Mouse (Mus musculus) heart, embryonic 12.5 days (tissue): ENCODE data around the gene Kat5. TPM values are rescaled to one million over a fixed set of nuclear protein-coding genes. Genes with fewer than 3 reads are reported as not detected.

Source experiments
- ATAC-seq: fragments of 200-750 bp; cut with Nextera tagmentation; 2 replicates; pipeline ENCODE4 v1.8.0; 2017; ENCODE audit warnings: moderate TSS enrichment, moderate library complexity; ENCODE audit not compliant: insufficient number of reproducible peaks, low FRiP score
- H3K27ac ChIP-seq: fragments of 300-500 bp; sonication (generic); 2 replicates; pipeline ENCODE4 v1.5.1; 2016; ENCODE audit warnings: mild to moderate bottlenecking, moderate library complexity; ENCODE audit not compliant: poor library complexity, severe bottlenecking
- H3K27me3 ChIP-seq: fragments of 300-500 bp; sonication (generic); replicated peaks from 2 replicates; pipeline ENCODE4 v1.6.1; 2016; ENCODE audit warnings: mild to moderate bottlenecking, moderate library complexity
- H3K36me3 ChIP-seq: fragments of 300-500 bp; sonication (generic); 2 replicates; pipeline ENCODE4 v1.6.1; 2016; ENCODE audit warnings: mild to moderate bottlenecking, moderate library complexity
- H3K4me1 ChIP-seq: fragments of 300-500 bp; sonication (generic); replicated peaks from 2 replicates; pipeline ENCODE4 v1.6.1; 2016; ENCODE audit warnings: mild to moderate bottlenecking
- H3K4me2 ChIP-seq: fragments of 300-500 bp; sonication (generic); 2 replicates; pipeline ENCODE4 v1.6.1; 2016; ENCODE audit warnings: mild to moderate bottlenecking, moderate library complexity
- H3K4me3 ChIP-seq: fragments of 300-500 bp; sonication (generic); 2 replicates; pipeline ENCODE4 v1.5.1; 2016; ENCODE audit warnings: mild to moderate bottlenecking
- H3K9ac ChIP-seq: fragments of 300-500 bp; sonication (generic); 2 replicates; pipeline ENCODE4 v1.6.1; 2016; ENCODE audit warnings: mild to moderate bottlenecking, moderate library complexity
- H3K9me3 ChIP-seq: fragments of 300-500 bp; sonication (generic); replicated peaks from 2 replicates; pipeline ENCODE4 v1.6.1; 2016; ENCODE audit warnings: mild to moderate bottlenecking, moderate library complexity
- WGBS: fragments of 180-500 bp; shearing (Covaris S2); methylation state at CpG from one replicate; pipeline ENCODE4 v1.1.7; 2016; 5-methylcytosine and 5-hydroxymethylcytosine counted together
- polyA plus RNA-seq: library from polyadenylated mRNA; unstranded; fragments of >200 nt; fragmentation: Nextera tagmentation; extraction: Ambion mirVana; gene quantifications from 2 replicates; pipeline ENCODE4 v1.2.1, GENCODE M21; 2016

Gene Kat5
- polyA plus RNA-seq, 1 experiment from 2014 or later: 31.5 TPM

DNA sequence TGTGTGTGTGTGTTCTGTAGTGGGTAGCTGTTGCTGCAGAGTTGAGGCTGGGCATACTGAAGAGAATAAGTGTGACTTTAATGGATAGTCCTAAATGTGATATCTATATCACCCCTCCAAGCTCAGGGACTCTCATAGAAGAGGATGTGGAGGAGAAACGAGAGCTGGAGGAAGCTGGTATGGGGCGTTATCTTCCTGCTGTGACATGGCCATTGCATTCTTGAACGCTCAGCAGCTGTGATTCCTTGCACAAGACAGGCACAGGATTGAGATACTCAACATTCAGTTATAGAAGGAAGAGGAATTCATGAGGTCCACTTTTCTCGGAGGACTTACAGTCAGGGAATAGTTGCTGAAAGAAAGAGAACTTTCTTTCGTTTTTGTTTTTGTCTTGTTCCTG, 11.8 kb upstream of the Kat5 start:
- H3K4me3 ChIP-seq: no peak overlapping the region
- H3K9me3 ChIP-seq: no peaks in the 10 kb centered on the region
- no peak overlapping the region for H3K27ac ChIP-seq
- H3K27me3 ChIP-seq: 0 out of 2 replicates have a peak, but pooled peaks cover under 1% of the 10 kb centered on the region
- no peak overlapping the region for H3K9ac ChIP-seq
- ATAC-seq: no peak
- no peaks in the 10 kb centered on the region for H3K4me1 ChIP-seq
- H3K36me3 ChIP-seq: no peaks in the 10 kb centered on the region
- no peak overlapping the region for H3K4me2 ChIP-seq
- 52% methylated on average over 5 of the region's 5 CpGs for WGBS

DNA sequence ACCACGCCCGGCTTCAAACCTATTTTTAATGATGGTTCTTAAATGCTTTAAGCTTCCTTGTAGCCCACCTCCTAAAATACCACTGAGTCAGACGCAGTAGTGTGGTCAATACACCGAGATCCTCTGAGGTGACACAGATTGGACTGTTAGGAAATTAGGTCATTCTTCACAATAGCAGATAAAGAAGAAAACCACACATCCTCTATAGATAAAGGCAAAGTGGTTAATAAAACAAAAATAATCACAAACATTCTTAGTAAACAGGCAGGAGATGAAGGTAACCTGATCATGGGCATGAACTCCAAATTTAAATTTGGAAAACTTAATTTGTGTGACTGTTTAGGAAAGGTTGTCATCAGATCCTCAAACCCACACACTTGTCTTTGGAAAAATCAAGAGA, 10.0 kb upstream of the Kat5 start:
- no peaks in the 10 kb centered on the region for H3K4me1 ChIP-seq
- 0 out of 2 replicates have a peak, but pooled peaks cover 3% of the 10 kb centered on the region for H3K27me3 ChIP-seq
- no peak for ATAC-seq
- no peaks in the 10 kb centered on the region for H3K9me3 ChIP-seq
- no peak overlapping the region for H3K4me3 ChIP-seq
- H3K9ac ChIP-seq: no peak overlapping the region
- no peak overlapping the region for H3K4me2 ChIP-seq
- H3K36me3 ChIP-seq: no peaks in the 10 kb centered on the region
- no peak overlapping the region for H3K27ac ChIP-seq
- WGBS: 69% methylated on average over 4 of the region's 4 CpGs

DNA sequence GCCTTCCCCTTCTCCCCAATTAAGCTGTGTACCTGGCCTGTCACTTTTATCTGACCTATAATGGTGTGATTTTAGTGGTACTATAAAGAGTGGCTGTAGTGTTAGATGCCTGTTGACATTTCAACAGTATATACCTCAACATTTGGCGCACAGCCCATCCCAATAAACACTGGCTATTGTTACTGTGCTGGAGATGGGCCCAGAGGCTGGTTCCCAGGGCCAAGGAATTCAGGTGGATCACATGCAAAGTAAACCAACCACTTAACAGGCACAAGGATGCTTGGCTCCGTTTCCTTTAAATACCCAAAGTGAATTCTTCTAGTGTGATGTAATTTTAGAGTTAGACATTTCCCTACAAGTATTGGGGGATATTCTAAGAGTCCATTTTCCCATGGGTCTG, 4.9 kb upstream of the Kat5 start:
- H3K4me1 ChIP-seq: peaks cover 5% of the 10 kb centered on the region
- H3K9me3 ChIP-seq: no peaks in the 10 kb centered on the region
- H3K36me3 ChIP-seq: no peaks in the 10 kb centered on the region
- no peak for ATAC-seq
- 58% methylated on average over 2 of the region's 2 CpGs for WGBS
- no peak overlapping the region for H3K9ac ChIP-seq
- 0 out of 2 replicates have a peak, but pooled peaks cover 3% of the 10 kb centered on the region for H3K27me3 ChIP-seq
- no peak overlapping the region for H3K4me3 ChIP-seq
- H3K4me2 ChIP-seq: no peak overlapping the region
- H3K27ac ChIP-seq: no peak overlapping the region

DNA sequence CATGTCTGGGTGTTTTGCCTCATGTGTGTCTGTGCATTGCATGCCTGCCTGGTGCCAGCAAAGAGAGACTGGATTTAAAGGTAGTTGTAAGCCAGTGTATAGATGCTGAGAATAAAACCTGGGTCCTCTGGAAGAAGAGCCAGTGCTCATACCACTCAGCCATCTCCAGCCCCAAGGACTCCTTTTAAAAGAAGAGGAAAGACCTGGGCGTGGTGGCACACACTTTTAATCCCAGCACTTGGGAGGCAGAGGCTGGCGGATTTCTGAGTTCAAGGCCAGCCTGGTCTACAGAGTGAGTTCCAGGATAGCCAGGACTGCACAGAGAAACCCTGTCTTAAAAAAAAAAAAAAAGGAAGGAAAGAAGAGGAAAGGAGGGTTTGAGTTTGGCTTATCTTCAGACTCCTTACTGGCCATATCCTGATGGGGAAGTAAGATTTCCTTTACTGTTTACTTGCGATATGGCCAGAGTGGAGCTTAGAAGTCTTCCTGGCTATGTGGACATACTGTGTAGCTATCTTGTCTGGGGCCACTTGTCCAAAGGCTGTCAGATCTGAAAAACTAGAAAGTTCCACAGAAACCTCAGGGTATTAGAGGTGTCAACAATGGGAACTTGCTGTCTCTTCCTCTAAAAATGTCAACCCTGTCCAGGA, 2.9 kb upstream of the Kat5 start:
- Histone ChIP-seq H3K4me3 (no peak overlapping the region), H3K9ac (no peak overlapping the region), H3K4me1 (peaks cover 14% of the 10 kb centered on the region), H3K9me3 (no peaks in the 10 kb centered on the region), H3K27me3 (0 out of 2 replicates have a peak, but pooled peaks cover 3% of the 10 kb centered on the region), H3K27ac (no peak overlapping the region), H3K36me3 (peaks cover 10% of the 10 kb centered on the region), H3K4me2 (no peak overlapping the region)
- ATAC-seq: no peak
- WGBS: 52% methylated on average over 3 of the region's 3 CpGs

DNA sequence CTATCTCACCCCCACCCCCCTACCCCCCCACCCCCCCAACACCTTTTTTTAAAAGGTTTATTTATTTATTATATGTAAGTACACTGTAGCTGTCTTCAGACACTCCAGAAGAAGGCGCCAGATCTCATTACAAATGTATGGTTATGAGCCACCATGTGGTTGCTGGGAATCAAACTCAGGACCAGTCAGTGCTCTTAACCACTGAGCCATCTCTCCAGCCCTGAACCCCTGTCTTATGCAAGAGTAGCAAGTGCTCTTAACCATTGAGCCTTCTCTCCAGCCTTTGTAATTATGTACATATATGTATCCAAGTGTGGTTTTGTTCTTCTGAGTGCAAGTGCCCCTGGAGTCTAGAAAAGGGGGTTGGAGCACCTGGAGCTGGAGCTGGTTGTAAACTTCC, 1.9 kb upstream of the Kat5 start:
- peaks cover 19% of the 10 kb centered on the region for H3K36me3 ChIP-seq
- 0 out of 2 replicates have a peak, but pooled peaks cover 3% of the 10 kb centered on the region for H3K27me3 ChIP-seq
- peaks cover 14% of the 10 kb centered on the region for H3K4me1 ChIP-seq
- no peak overlapping the region for H3K27ac ChIP-seq
- no peak overlapping the region for H3K9ac ChIP-seq
- no peak overlapping the region for H3K4me3 ChIP-seq
- H3K9me3 ChIP-seq: no peaks in the 10 kb centered on the region
- no peak for ATAC-seq
- 73% methylated on average over 1 of the region's 1 CpGs for WGBS
- no peak overlapping the region for H3K4me2 ChIP-seq

DNA sequence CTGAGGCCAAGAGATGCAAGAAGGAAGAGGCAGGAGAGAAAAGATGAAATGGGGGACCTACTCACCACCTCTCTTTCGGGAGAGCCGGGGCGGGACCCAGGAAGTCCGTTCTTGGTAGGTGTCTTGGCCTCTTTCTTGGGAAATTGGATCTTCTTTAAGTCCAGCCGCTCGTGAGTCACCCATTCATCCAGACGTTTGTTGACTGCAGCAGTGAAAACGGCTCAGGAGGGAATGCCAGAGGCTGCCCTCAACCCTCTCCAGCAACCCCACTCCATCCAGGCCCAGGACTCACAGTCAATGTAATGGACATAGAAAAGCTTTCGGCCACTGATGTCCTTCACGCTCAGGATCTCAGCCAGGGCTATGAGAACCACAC, 878 bp downstream of the Kat5 start:
- no peaks in the 10 kb centered on the region for H3K27me3 ChIP-seq
- no peaks in the 10 kb centered on the region for H3K9me3 ChIP-seq
- ATAC-seq: no peak
- H3K36me3 ChIP-seq: peaks cover 48% of the 10 kb centered on the region
- 58% methylated on average over 10 of the region's 10 CpGs for WGBS
- peak overlapping the region; percentile 75 for H3K9ac ChIP-seq
- peak overlapping the region; percentile 94 for H3K27ac ChIP-seq
- H3K4me3 ChIP-seq: peak overlapping the region; percentile 69
- peaks cover 17% of the 10 kb centered on the region for H3K4me1 ChIP-seq
- peak overlapping the region; percentile 75 for H3K4me2 ChIP-seq

DNA sequence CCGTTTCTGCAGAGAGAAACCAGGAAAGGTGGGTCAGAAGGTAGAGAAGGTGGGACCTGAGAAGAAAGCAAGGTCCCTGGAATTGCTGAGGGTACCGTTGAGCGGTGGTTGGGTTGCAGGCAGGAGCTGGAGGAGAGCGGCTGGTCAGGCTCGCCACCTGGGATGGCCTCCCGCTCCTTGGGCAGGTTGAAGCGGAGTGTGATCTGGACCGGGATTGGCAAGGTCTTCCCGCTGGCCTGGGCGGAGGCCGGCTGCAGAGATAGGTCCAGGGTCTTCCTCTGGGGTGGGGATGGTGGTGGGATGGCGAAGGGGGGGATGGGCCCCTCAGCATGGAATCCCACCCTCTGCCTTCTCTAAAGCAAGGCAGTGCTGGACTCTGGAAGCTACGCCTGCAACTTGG, 1.3 kb downstream of the Kat5 start:
- WGBS: 92% methylated on average over 13 of the region's 13 CpGs
- H3K4me2 ChIP-seq: peak overlapping the region; percentile 75
- 0 out of 2 replicates have a peak overlapping the region, but pooled peaks have one; percentile 75 for H3K9ac ChIP-seq
- no peaks in the 10 kb centered on the region for H3K27me3 ChIP-seq
- no peaks in the 10 kb centered on the region for H3K9me3 ChIP-seq
- H3K27ac ChIP-seq: no peak overlapping the region
- H3K36me3 ChIP-seq: peaks cover 52% of the 10 kb centered on the region
- peak overlapping the region; percentile 69 for H3K4me3 ChIP-seq
- H3K4me1 ChIP-seq: peaks cover 17% of the 10 kb centered on the region
- no peak for ATAC-seq

DNA sequence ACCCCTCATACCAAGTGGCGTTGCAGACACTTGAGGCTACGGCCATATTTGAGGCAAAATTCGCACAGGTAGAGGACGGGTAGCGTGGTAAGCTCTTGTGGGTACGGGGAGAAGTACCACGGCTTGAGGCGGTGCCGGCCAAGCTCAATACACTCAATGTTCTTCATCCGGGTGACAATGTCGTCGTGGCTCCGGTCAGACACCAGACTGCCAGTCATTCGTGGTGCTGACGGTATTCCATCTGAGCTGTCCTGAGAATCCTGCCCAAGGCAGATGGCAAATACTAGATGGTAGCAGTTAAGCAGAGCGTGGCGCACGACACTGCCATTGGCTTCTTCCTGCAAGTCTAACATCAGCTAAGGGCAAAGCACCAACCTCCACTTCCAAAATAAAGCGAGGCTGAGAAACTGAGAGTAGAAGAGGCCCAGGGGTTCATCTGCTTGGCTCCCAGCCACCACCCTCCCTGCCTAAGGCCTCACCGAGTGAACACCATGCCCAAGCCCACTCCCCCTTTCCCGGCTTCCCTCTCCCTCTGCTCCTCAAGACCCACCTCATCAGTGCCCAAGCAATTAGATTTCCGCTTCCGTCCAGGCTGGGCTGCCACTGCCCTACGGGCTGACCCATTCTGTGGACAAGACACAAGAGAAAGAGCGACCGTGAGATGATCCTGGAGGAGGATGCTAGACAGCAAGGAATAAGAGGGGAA, 2.2 kb downstream of the Kat5 start:
- H3K36me3 ChIP-seq: peaks cover 61% of the 10 kb centered on the region
- H3K4me3 ChIP-seq: no peak overlapping the region
- no peaks in the 10 kb centered on the region for H3K9me3 ChIP-seq
- H3K27ac ChIP-seq: no peak overlapping the region
- 95% methylated on average over 26 of the region's 26 CpGs for whole genome bisulfite sequencing
- H3K27me3 ChIP-seq: no peaks in the 10 kb centered on the region
- ATAC-seq: no peak
- no peak overlapping the region for H3K9ac ChIP-seq
- no peak overlapping the region for H3K4me2 ChIP-seq
- H3K4me1 ChIP-seq: peaks cover 22% of the 10 kb centered on the region

DNA sequence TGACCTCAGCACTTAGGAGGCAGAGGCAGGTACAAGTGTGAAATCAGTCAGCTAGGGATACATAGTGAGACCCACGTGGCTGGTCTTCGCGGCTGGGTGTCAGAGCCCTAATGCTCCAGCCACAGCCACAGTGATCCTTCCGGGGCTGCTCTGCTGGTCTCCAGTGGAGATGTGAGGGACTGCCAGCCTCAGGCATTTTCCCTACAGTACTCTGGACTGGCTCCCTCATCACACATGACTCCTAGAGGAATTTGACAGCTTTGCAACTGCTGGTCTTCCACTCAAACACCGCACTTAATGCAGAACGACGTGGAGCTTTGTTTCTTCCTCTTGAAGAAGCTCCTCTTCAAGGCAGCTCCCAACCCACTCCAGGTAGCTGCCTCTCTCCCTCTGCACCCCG, 3.8 kb downstream of the Kat5 start:
- 74% methylated on average over 8 of the region's 8 CpGs for WGBS
- H3K9ac ChIP-seq: no peak overlapping the region
- peaks cover 27% of the 10 kb centered on the region for H3K4me1 ChIP-seq
- H3K4me3 ChIP-seq: no peak overlapping the region
- no peaks in the 10 kb centered on the region for H3K9me3 ChIP-seq
- ATAC-seq: no peak
- peaks cover 62% of the 10 kb centered on the region for H3K36me3 ChIP-seq
- H3K27me3 ChIP-seq: no peaks in the 10 kb centered on the region
- H3K27ac ChIP-seq: no peak overlapping the region
- no peak overlapping the region for H3K4me2 ChIP-seq

DNA sequence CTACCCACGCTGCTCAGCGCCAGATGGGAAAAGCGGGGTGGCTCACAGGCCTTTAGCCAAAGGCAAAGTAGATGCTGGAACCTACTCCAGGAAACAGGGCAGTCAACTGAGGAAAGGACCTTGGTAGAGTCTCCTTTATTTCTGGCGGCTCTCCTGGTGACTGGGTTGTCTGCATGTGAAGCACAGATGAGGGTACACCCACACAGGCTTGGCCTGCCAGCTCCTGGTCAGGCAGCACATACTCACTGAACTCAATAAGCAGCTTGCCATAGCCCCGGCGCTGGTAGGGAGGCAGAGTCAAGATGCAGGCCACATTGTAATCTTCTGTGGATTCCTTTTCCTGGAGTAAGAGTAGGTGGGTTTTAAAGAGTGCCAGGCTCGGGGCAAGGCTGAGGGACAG, 4.9 kb downstream of the Kat5 start:
- no peak overlapping the region for H3K27ac ChIP-seq
- no peak overlapping the region for H3K4me2 ChIP-seq
- H3K27me3 ChIP-seq: no peaks in the 10 kb centered on the region
- H3K9me3 ChIP-seq: no peaks in the 10 kb centered on the region
- H3K4me1 ChIP-seq: peaks cover 22% of the 10 kb centered on the region
- no peak for ATAC-seq
- H3K4me3 ChIP-seq: no peak overlapping the region
- 92% methylated on average over 7 of the region's 7 CpGs for WGBS
- H3K9ac ChIP-seq: no peak overlapping the region
- peaks cover 62% of the 10 kb centered on the region for H3K36me3 ChIP-seq

DNA sequence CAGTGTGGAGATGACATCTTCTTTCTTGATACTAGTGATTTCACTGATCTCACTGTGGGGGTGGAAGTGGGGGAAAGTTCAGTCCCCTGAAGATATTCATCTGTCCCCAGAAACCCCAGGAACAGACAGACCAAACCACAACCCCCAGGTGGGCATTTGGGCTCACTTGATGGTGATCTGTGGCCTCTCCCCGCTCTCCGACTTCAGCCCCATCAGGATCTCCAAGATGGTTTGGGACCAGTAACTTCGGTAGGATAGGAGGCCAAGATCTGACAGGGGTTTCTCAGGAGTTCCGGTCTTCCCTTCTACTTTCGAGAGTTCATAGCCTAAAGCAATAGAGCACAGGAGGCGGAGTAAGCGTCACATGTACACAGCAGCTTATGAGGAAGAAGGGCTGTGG, 6.4 kb downstream of the Kat5 start:
- H3K4me2 ChIP-seq: no peak overlapping the region
- H3K27me3 ChIP-seq: no peaks in the 10 kb centered on the region
- no peak for ATAC-seq
- no peak overlapping the region for H3K27ac ChIP-seq
- WGBS: 89% methylated on average over 7 of the region's 7 CpGs
- H3K4me1 ChIP-seq: peaks cover 16% of the 10 kb centered on the region
- no peak overlapping the region for H3K9ac ChIP-seq
- no peak overlapping the region for H3K4me3 ChIP-seq
- peaks cover 59% of the 10 kb centered on the region for H3K36me3 ChIP-seq
- no peaks in the 10 kb centered on the region for H3K9me3 ChIP-seq
